Mouse (Mus musculus): Measurements from ENCODE around the gene Asb16. TPM values are rescaled to one million over a fixed set of nuclear protein-coding genes. Genes with fewer than 3 reads are reported as not detected.
A peak's percentile ranks its signal among the peaks of the same experiment; 100 is the strongest.

Asb16 gene
- total RNA-seq, 2 experiments from 2014 or later = 0.31 to 3.4 TPM

GRCm38 (mm10) chr11:102304141-102304540, 35.6 kb downstream of the Asb16 start:
- no peak for ATAC-seq (replicated peaks; ENCODE audit: poor library complexity, severe bottlenecking)

DNA sequence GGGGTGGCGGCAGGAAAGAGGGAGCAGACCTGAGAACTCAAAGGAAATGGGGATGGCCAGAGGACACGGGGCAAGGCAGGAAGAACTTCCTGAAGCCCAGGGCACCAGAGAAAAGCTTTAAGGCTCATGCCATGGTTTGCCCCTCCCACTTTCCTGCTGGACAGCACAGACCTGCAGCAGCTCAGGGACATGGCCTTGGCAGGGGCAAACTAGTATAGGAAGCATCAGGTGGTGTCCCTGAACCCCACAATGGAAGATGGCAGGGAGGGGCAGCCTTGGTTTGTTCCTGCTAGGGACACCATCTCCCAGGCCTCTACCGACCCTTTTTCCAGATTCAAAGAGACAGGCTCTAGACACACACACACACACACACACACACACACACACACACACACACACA, 36.8 kb downstream of the Asb16 start:
- no peak for ATAC-seq (replicated peaks; ENCODE audit: poor library complexity, severe bottlenecking)

DNA sequence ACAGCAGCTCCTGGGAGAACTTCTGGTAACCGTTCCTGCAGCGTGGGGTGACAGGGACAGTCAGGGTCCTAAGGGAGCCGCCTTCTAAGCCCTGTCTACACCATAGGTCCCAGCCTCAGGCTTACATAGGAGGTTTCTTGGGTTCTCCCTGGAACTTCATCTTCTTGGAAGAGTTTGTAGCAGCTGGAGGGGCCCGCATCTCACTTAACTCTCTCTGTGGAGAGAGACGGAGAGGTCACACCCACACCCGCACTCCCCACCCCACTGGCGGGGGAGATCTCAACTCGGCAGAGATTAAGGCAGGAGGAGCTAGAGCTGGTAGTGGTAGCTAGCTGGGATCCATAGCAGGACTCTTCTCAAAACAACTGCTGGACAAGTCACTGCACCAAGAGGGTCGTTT, 39.6 kb downstream of the Asb16 start:
- ATAC-seq (replicated peaks; ENCODE audit: poor library complexity, severe bottlenecking) = no peak

DNA sequence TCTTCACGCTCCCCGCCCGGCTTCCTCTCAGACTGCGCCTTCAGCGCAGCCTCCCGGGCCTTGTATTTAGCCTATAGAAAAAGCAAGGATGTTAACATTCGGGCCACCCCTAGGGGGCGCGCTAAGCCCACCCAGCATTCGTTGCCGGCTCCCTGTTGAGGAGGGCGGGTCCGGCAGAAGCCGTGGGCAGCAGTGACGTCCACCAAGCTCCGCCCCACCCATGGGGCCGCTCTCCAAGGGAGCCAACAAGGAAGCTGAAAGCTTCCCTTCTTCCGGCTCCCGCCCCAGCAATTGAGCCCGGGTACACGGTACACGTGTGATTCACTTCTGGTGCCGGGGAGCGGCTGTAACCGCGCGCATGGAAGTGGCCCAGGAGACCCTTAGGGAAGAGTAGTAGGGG, 40.4 kb downstream of the Asb16 start:
- ATAC-seq (replicated peaks; ENCODE audit: poor library complexity, severe bottlenecking) = peak; percentile 96

DNA sequence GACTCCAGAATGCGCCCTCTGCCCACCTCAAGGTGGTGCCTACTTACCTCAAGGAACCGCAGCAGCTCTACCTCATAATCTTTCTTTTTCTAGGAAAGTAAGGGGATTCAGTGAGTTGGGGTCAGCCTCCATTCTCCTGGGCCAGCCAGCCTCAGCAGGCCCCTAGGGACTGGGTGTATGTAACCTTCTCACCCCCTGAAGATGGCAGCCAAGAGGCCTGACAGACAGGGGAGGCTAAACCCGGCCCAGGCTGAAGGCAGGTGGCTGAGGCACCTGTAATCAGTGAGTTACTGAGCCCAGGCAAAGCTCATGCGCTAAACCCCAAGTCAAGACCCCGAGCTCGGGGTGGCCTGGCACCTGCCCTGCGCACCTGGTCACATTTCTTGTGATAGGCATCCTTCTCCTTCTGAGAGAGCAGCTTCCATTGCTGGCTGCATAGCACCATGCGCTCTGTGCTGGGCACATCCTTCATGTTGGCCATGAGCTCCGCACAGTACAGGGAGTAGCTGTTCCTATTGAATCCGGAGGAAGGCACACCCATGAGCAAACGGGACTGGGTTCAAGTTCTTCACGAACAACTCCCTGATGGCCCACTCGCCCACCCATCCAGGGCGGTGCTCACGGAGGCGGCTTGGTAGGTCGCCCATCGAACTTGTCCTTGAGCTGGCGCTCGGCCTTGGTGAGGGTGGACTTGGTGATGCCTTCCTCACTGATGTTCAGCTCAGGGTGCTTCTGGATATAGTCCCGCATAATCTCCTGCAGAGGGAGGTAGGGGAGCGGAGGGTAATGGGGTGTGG, 41.5 kb downstream of the Asb16 start:
- ATAC-seq (replicated peaks; ENCODE audit: poor library complexity, severe bottlenecking) = no peak

DNA sequence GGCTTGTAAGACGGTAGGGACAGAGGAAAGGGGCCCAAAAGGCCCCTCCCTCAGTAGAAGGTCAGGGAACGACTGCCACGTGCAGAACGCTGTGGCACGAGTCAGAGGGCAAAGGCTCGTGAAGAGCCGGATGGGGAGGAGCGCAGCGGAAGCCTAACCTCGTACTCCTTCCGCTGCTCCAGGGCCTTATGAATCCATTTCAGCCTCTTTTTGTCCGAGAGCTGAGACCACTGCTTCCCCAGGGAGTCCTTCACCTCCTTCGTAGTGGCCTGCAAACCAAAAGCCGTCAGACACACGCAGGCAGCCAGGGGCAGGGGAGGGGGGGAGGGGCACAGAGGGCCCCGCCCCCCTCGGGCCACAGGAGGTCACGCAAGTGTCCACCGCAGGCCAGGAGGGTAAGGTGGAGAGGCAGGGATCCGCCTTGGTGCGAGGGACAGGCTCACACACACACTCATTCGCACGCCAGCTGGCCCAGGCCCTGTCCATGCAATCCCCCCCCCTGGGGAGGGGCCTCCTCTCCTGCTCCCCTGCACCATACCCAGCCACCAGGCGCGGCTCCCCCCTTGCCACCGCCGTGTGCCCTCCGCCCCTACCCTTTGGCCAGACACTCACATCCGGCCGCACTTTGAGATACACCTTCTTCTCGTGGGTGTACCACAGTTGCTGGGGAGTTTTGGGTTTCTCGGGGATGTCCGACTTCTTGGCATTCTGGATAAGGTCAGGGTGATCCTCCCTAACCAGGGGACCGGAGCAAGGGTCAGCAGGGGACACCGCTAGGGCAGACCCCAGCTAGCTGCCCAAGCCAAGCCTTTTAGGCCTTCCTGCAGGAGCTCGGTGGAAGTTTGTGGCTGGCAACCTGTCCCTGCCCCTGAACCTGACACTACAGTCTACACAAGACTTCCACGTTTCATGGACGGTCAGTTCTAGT, 42.5 kb downstream of the Asb16 start:
- ATAC-seq (replicated peaks; ENCODE audit: poor library complexity, severe bottlenecking) = no peak

- no peak for ATAC-seq (replicated peaks; ENCODE audit: poor library complexity, severe bottlenecking)
These were observed 43.4 kb downstream of the Asb16 start for GRCm38 (mm10) chr11:102311966-102312365.

GRCm38 (mm10) chr11:102312586-102312985, 44.0 kb downstream of the Asb16 start:
- no peak for ATAC-seq (replicated peaks; ENCODE audit: poor library complexity, severe bottlenecking)

GRCm38 (mm10) chr11:102314321-102314720, 45.8 kb downstream of the Asb16 start:
- ATAC-seq (replicated peaks; ENCODE audit: poor library complexity, severe bottlenecking) = no peak

- no peak for ATAC-seq (replicated peaks; ENCODE audit: poor library complexity, severe bottlenecking)
These were observed 47.4 kb downstream of the Asb16 start for GRCm38 (mm10) chr11:102315690-102316571.

GRCm38 (mm10) chr11:102316572-102317297, 48.2 kb downstream of the Asb16 start:
- peak; percentile 63 for ATAC-seq (replicated peaks; ENCODE audit: poor library complexity, severe bottlenecking)

GRCm38 (mm10) chr11:102317298-102317900, 48.9 kb downstream of the Asb16 start:
- ATAC-seq (replicated peaks; ENCODE audit: poor library complexity, severe bottlenecking) = peak; percentile 9; the same call in 1 of the 2 replicates

DNA sequence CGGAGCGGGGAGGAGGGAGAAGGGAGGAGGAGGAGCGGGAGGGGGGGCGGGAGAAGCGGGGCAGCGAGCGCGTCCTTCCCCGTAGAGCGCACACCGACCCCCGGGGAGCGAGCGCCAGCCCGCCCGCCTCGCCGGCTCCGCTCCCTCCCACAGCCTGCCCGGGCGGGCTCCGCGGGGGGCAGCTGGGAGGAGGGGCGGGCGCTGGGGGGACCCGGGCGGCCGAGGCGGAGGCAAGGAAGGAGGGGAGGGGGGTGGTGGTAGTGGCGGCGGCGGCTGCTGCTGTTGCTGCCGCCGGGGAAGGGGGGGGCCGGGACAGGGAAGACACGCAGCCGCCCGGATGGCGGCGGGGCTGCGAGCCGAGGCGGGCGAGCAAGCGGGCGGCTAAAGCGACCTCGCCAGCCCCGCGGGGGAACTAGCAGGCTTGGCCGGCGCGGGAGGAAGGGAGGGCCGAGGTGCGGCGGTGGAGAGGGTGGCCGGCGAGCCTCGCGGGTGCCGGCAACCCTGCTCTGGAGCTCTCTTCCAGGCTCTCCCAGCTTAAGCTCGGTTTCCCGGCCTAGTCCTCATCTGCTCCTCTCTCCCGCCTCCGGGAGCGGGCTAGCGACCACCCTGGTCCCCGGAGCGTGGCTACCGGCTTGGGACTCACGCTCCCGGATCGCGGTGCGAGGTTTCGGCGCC, 49.5 kb downstream of the Asb16 start:
- ATAC-seq (replicated peaks; ENCODE audit: poor library complexity, severe bottlenecking) = 0 out of 2 replicates have a peak, but pooled peaks have one; percentile 3

- ATAC-seq (replicated peaks; ENCODE audit: poor library complexity, severe bottlenecking) = no peak
These were observed 50.2 kb downstream of the Asb16 start for GRCm38 (mm10) chr11:102318576-102319409.

- peak; percentile 36 for ATAC-seq (replicated peaks; ENCODE audit: poor library complexity, severe bottlenecking)
These were observed 50.9 kb downstream of the Asb16 start, which contains the start of gene Ubtf for GRCm38 (mm10) chr11:102319410-102319792. Gene Ubtf, minus strand, starts transcription at chr11:102319742.

- peak; percentile 23; the same call in 1 of the 2 replicates for ATAC-seq (replicated peaks; ENCODE audit: poor library complexity, severe bottlenecking)
These were observed 51.6 kb downstream of the Asb16 start for GRCm38 (mm10) chr11:102319941-102320685.

DNA sequence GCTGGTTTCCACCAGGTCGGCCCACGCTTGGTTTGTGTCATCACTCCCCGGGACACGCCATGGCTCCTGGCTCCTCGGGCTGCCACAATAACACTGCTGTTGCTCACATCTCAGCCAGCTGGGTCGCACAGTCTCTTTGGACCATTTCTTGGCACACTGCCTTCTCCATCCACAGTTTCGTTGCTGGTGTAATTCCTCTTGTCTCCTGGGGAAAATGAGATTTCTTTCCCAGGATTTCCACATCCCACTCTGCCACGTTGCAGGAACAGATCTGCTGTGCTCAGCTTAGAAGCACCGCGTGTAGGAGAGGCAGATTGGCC, 52.1 kb downstream of the Asb16 start:
- no peak for ATAC-seq (replicated peaks; ENCODE audit: poor library complexity, severe bottlenecking)

Measured in granulocyte monocyte progenitor cell, adult 5-6 weeks (primary cell).